29 mouse cellular contexts compared by ENCODE assay signal in genomic region chr14:120113316-120113715, GRCm38 (mm10).
DNase-seq lines count a peak whose midpoint lies in the region; ATAC-seq and TF ChIP-seq lines count a peak whose summit lies in the region.
"Had no signal": no experiment of that assay in that cellular context is flagged by ENCODE, and none has a peak within 500 bp of the region (broad histone marks: within the 10 kb centered on the region; RNA-seq: fewer than 3 reads in every experiment).

No protein-coding gene starts in this region.

- H3K4me2 ChIP-seq in lung, embryonic 16.5 days (ENCODE audit: low read depth, low read length), result no peak overlapping the region
- H3K4me2 ChIP-seq: embryonic facial prominence, embryonic 13.5 days; embryonic facial prominence, embryonic 15.5 days; forebrain, embryonic 12.5 days had no signal

- H3K9me3 ChIP-seq in lung, embryonic 16.5 days (ENCODE audit: control insufficient read depth, low read length), result no peaks in the 10 kb centered on the region
- H3K9me3 ChIP-seq: embryonic facial prominence, embryonic 13.5 days; embryonic facial prominence, embryonic 15.5 days; forebrain, embryonic 10.5 days; forebrain, embryonic 12.5 days had no signal

- no peaks in the 10 kb centered on the region for H3K4me1 ChIP-seq in lung, embryonic 16.5 days (replicated peaks; ENCODE audit: control insufficient read depth, insufficient read depth, low read length)
- no peaks in the 10 kb centered on the region for H3K4me1 ChIP-seq in lung, adult 2 months (ENCODE audit: control insufficient read depth, insufficient read depth, low read length)
- H3K4me1 ChIP-seq: embryonic facial prominence, embryonic 13.5 days; embryonic facial prominence, embryonic 15.5 days; forebrain, embryonic 10.5 days; forebrain, embryonic 12.5 days had no signal

- ATAC-seq in frontal cortex, adult (ENCODE audit: low TSS enrichment), result peak; percentile 81
- ATAC-seq in lung, embryonic 16.5 days (ENCODE audit: low read depth), result peak; percentile 51; the same call in 1 of the 2 replicates
- ATAC-seq: activated CD4-positive, CD25-positive, alpha-beta regulatory T cell, adult 4 months; CD4-positive, CD25-positive, alpha-beta regulatory T cell, adult 4 months; forebrain, embryonic 14.5 days; Patski had no signal

- TF ChIP-seq CTCF in lung, adult 2 months (IDR thresholded peaks at IDR 0.05; ENCODE audit: insufficient read depth, low read length), result no peak

- WGBS in lung, embryonic 16.5 days, result 44% methylated on average over 4 of the region's 4 CpGs
- 69% methylated on average over 4 of the region's 4 CpGs for WGBS in lung, adult 2 months

- no peak overlapping the region for H3K4me3 ChIP-seq in lung, embryonic 16.5 days (ENCODE audit: low read length)
- H3K4me3 ChIP-seq in lung, adult 2 months (replicated peaks; ENCODE audit: extremely low read depth, low read depth, low read length), result no peak overlapping the region
- H3K4me3 ChIP-seq: embryonic facial prominence, embryonic 13.5 days; embryonic facial prominence, embryonic 15.5 days; erythroblast, embryonic 14.5 days; forebrain, embryonic 10.5 days; forebrain, embryonic 12.5 days had no signal

- no peaks in the 10 kb centered on the region for H3K36me3 ChIP-seq in lung, embryonic 16.5 days (ENCODE audit: control insufficient read depth, insufficient read depth, low read length)
- H3K36me3 ChIP-seq: embryonic facial prominence, embryonic 13.5 days; embryonic facial prominence, embryonic 15.5 days; forebrain, embryonic 10.5 days; forebrain, embryonic 12.5 days; G1E had no signal

- DNase-seq in frontal cortex, postnatal 36 days (ENCODE audit: low spot score in 2 of 2), result no peak
- DNase-seq in lung, adult 2 months, result no peak
- peak; percentile 9 for DNase-seq in right cerebral cortex, adult 18-20 months
- no peak for DNase-seq in right cerebral cortex, adult 2 months (ENCODE audit: low spot score in 2 of 2)
- no peak for DNase-seq in spleen, adult 12 weeks (ENCODE audit: low spot score)
- DNase-seq: adrenal gland, adult 8-10 months; adrenal gland, postnatal 14 days; adrenal gland, postnatal 36 days; B cell, adult 2 months; cerebellum, adult 11 months; cerebellum, adult 18-20 months; cerebellum, adult 8-10 months; cerebellum, adult 9-11 months; cerebellum, postnatal 14 days; cerebellum, postnatal 36 days; embryo, embryonic 11 days had no signal

- H3K27me3 ChIP-seq in lung, embryonic 16.5 days (ENCODE audit: control insufficient read depth, insufficient read depth, low read depth, low read length), result no peaks in the 10 kb centered on the region
- H3K27me3 ChIP-seq: CH12.LX; embryonic facial prominence, embryonic 13.5 days; embryonic facial prominence, embryonic 15.5 days; forebrain, embryonic 12.5 days had no signal

- H3K9ac ChIP-seq in lung, embryonic 16.5 days (ENCODE audit: low read length), result no peak overlapping the region
- H3K9ac ChIP-seq: embryonic facial prominence, embryonic 13.5 days; embryonic facial prominence, embryonic 15.5 days; forebrain, embryonic 12.5 days had no signal

- TF ChIP-seq POLR2A in lung, adult 2 months (IDR thresholded peaks at IDR 0.05; ENCODE audit: borderline replicate concordance, extremely low read depth, low read depth, low read length), result no peak

- H3K27ac ChIP-seq in lung, embryonic 16.5 days (ENCODE audit: low read length), result no peak overlapping the region
- H3K27ac ChIP-seq: embryonic facial prominence, embryonic 13.5 days; embryonic facial prominence, embryonic 15.5 days; forebrain, embryonic 10.5 days; forebrain, embryonic 12.5 days had no signal
